Mouse (Mus musculus) mammary gland, adult 2 months (tissue): ENCODE results near the gene Soga3. TPM values are rescaled to one million over a fixed set of nuclear protein-coding genes. Genes with fewer than 3 reads are reported as not detected.

Experiments used
- polyA plus RNA-seq: library from polyadenylated mRNA; depleted of rRNA; stranded (reverse); fragments of >200 nt; gene quantifications from 2 replicates; pipeline ENCODE4 v1.2.3, GENCODE M21; 2012; ENCODE audit warnings: low replicate concordance; rRNA removed

Soga3 gene
- polyA plus RNA-seq, result 0.18 TPM in 1 of 2 replicates, not detected in the other

GRCm38 (mm10) chr10:29143566-29144335 lies at the start of gene Soga3:
Gene Soga3, plus strand, starts transcription at chr10:29143839.

DNA sequence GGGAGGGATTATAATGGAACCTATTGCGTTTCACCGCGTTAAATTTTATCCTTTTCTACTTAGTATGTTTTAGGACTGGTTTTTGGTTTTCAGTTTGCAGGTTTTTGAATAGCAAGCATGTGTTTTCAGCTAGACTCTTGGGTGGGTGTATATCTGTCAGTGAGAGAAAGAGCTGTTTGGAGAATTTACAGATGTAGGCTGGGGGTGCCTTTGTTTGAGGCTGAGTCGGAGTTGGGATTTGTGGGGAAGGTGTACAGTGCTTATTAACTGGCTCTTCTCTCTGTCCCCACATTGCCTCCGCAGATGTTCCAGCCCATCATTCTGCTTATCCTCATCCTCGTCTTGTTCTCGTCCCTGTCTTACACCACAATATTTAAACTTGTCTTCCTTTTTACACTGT lies 55.0 kb downstream of the Soga3 start, which contains the start of gene Gm49353:
Gene Gm49353, plus strand, starts transcription at position 313 of the 400 bp plus-strand sequence.

DNA sequence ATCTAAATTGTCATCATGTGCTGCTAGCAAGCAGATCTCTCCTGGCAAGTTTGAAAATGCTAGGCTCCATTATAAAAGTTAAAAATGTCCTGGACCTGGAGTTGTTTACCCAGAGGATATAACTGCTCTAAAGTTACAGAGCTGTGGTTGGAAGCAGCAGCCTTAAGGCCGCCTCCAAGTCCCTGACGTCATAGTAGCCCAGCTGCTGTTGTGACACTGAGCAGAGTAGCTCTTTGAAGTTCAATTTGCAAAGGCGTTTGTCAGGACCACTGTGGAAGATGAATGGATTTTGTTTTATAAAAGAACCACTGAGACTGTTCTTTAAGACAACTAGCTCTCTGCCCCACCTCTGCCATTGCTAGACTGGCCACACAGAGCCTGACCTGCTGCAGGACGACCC lies 67.8 kb downstream of the Soga3 start, which contains the start of gene 9330159F19Rik:
Gene 9330159F19Rik, plus strand, starts transcription at position 154 of the 400 bp plus-strand sequence.

Other genes with a start within 250 kb of the Soga3 start
- not detected in 2 replicates for gene 2310057J18Rik, start 157.5 kb upstream of the Soga3 start, polyA plus RNA-seq
- not detected in 2 replicates for gene Gm49353, start 55.1 kb downstream of the Soga3 start, polyA plus RNA-seq
- gene 9330159F19Rik, start 67.8 kb downstream of the Soga3 start, polyA plus RNA-seq, result 0.16 and 1.5 TPM in 2 replicates
- gene Echdc1, start 169.3 kb downstream of the Soga3 start, polyA plus RNA-seq, result 14.6 and 44.5 TPM in 2 replicates
- 11.2 and 29.1 TPM in 2 replicates for gene Rnf146, start 218.6 kb downstream of the Soga3 start, polyA plus RNA-seq